Mouse (Mus musculus) heart, postnatal 0 days (tissue): ENCODE data around the gene Ramp3.

Source experiments
- CTCF ChIP-seq: IDR thresholded peaks from 2 replicates; pipeline ENCODE4 v1.5.1; 2016; ENCODE audit warnings: antibody characterized with exemption, control low read depth, low read depth
- EP300 ChIP-seq: IDR thresholded peaks from 2 replicates; pipeline ENCODE4 v1.6.1; 2016; ENCODE audit warnings: antibody characterized with exemption, low read depth

GRCm38 (mm10) chr11:6704851-6705250, 46.5 kb downstream of the Ramp3 start:
- TF ChIP-seq CTCF = no peak
- no peak for TF ChIP-seq EP300
